Mouse (Mus musculus): ENCODE results near the gene Tmem135. TPM values are rescaled to one million over a fixed set of nuclear protein-coding genes. Genes with fewer than 3 reads are reported as not detected.
"Not testable (repeated sequence)": the region's sequence is repeated elsewhere in the genome, so short reads cannot be mapped to it uniquely, and the experiment has no call there.

Tmem135 gene
- polyA plus RNA-seq, 1 experiment from 2014 or later = 25.2 TPM

GRCm38 (mm10) chr7:89319351-89319750 lies 84.7 kb downstream of the Tmem135 start:
- no peaks in the 10 kb centered on the region for H3K36me3 ChIP-seq
- no peaks in the 10 kb centered on the region for H3K4me1 ChIP-seq
- ATAC-seq (ENCODE audit: insufficient number of reproducible peaks, low FRiP score, low TSS enrichment, low read depth) = no peak
- H3K9me3 ChIP-seq (replicated peaks) = no peaks in the 10 kb centered on the region
- no peaks in the 10 kb centered on the region for H3K27me3 ChIP-seq
- no peak overlapping the region for H3K9ac ChIP-seq
- no peak overlapping the region for H3K27ac ChIP-seq (replicated peaks)
- WGBS = 77% methylated on average over 1 of the region's 1 CpGs
- no peak overlapping the region for H3K4me3 ChIP-seq (replicated peaks)
- no peak overlapping the region for H3K4me2 ChIP-seq (replicated peaks)

GRCm38 (mm10) chr7:89317088-89317487 lies 86.9 kb downstream of the Tmem135 start:
- not testable (repeated sequence) for H3K9ac ChIP-seq; H3K36me3 ChIP-seq; H3K27me3 ChIP-seq; H3K4me2 ChIP-seq (replicated peaks); ATAC-seq (ENCODE audit: insufficient number of reproducible peaks, low FRiP score, low TSS enrichment, low read depth); H3K4me1 ChIP-seq; H3K4me3 ChIP-seq (replicated peaks); H3K27ac ChIP-seq (replicated peaks); H3K9me3 ChIP-seq (replicated peaks)
- 88% methylated on average over 1 of the region's 1 CpGs for WGBS

- Histone ChIP-seq H3K27ac (replicated peaks) (no peak overlapping the region), H3K9ac (no peak overlapping the region), H3K4me2 (replicated peaks) (no peak overlapping the region), H3K4me3 (replicated peaks) (no peak overlapping the region), H3K4me1 (no peaks in the 10 kb centered on the region), H3K36me3 (peaks cover 3% of the 10 kb centered on the region; the same call in 1 of the 2 replicates), H3K9me3 (replicated peaks) (no peaks in the 10 kb centered on the region), H3K27me3 (no peaks in the 10 kb centered on the region)
- WGBS = 87% methylated on average over 3 of the region's 3 CpGs
- no peak for ATAC-seq (ENCODE audit: insufficient number of reproducible peaks, low FRiP score, low TSS enrichment, low read depth)
Measured at GRCm38 (mm10) chr7:89316112-89316511, 87.9 kb downstream of the Tmem135 start.

- no peak for ATAC-seq (ENCODE audit: insufficient number of reproducible peaks, low FRiP score, low TSS enrichment, low read depth)
- H3K27me3 ChIP-seq = no peaks in the 10 kb centered on the region
- H3K4me3 ChIP-seq (replicated peaks) = no peak overlapping the region
- no peak overlapping the region for H3K4me2 ChIP-seq (replicated peaks)
- 97% methylated on average over 1 of the region's 1 CpGs for WGBS
- no peaks in the 10 kb centered on the region for H3K4me1 ChIP-seq
- peaks cover 3% of the 10 kb centered on the region; the same call in 1 of the 2 replicates for H3K36me3 ChIP-seq
- H3K27ac ChIP-seq (replicated peaks) = no peak overlapping the region
- no peaks in the 10 kb centered on the region for H3K9me3 ChIP-seq (replicated peaks)
- no peak overlapping the region for H3K9ac ChIP-seq
Measured at GRCm38 (mm10) chr7:89311555-89311954, 92.5 kb downstream of the Tmem135 start.

- H3K27ac ChIP-seq (replicated peaks) = no peak overlapping the region
- peaks cover 3% of the 10 kb centered on the region; the same call in 1 of the 2 replicates for H3K36me3 ChIP-seq
- H3K4me2 ChIP-seq (replicated peaks) = no peak overlapping the region
- ATAC-seq (ENCODE audit: insufficient number of reproducible peaks, low FRiP score, low TSS enrichment, low read depth) = no peak
- no peak overlapping the region for H3K9ac ChIP-seq
- whole genome bisulfite sequencing = 56% methylated on average over 3 of the region's 3 CpGs
- no peak overlapping the region for H3K4me3 ChIP-seq (replicated peaks)
- no peaks in the 10 kb centered on the region for H3K4me1 ChIP-seq
- no peaks in the 10 kb centered on the region for H3K9me3 ChIP-seq (replicated peaks)
- no peaks in the 10 kb centered on the region for H3K27me3 ChIP-seq
Measured at GRCm38 (mm10) chr7:89308926-89309325, 95.1 kb downstream of the Tmem135 start.

GRCm38 (mm10) chr7:89308238-89308637 lies 95.8 kb downstream of the Tmem135 start:
- no peaks in the 10 kb centered on the region for H3K4me1 ChIP-seq
- H3K27ac ChIP-seq (replicated peaks) = no peak overlapping the region
- no peaks in the 10 kb centered on the region for H3K9me3 ChIP-seq (replicated peaks)
- no peak overlapping the region for H3K9ac ChIP-seq
- no peak for ATAC-seq (ENCODE audit: insufficient number of reproducible peaks, low FRiP score, low TSS enrichment, low read depth)
- H3K36me3 ChIP-seq = peaks cover 3% of the 10 kb centered on the region; the same call in 1 of the 2 replicates
- no peak overlapping the region for H3K4me2 ChIP-seq (replicated peaks)
- H3K4me3 ChIP-seq (replicated peaks) = no peak overlapping the region
- no peaks in the 10 kb centered on the region for H3K27me3 ChIP-seq
- 72% methylated on average over 11 of the region's 11 CpGs for WGBS

GRCm38 (mm10) chr7:89306831-89307230 lies 97.2 kb downstream of the Tmem135 start:
- H3K27ac ChIP-seq (replicated peaks) = no peak overlapping the region
- ATAC-seq (ENCODE audit: insufficient number of reproducible peaks, low FRiP score, low TSS enrichment, low read depth) = no peak
- no peaks in the 10 kb centered on the region for H3K4me1 ChIP-seq
- H3K9ac ChIP-seq = no peak overlapping the region
- H3K27me3 ChIP-seq = no peaks in the 10 kb centered on the region
- 83% methylated on average over 6 of the region's 6 CpGs for WGBS
- H3K36me3 ChIP-seq = peaks cover 3% of the 10 kb centered on the region; the same call in 1 of the 2 replicates
- H3K9me3 ChIP-seq (replicated peaks) = no peaks in the 10 kb centered on the region
- H3K4me2 ChIP-seq (replicated peaks) = no peak overlapping the region
- no peak overlapping the region for H3K4me3 ChIP-seq (replicated peaks)

- no peak overlapping the region for H3K27ac ChIP-seq (replicated peaks)
- no peaks in the 10 kb centered on the region for H3K9me3 ChIP-seq (replicated peaks)
- 92% methylated on average over 3 of the region's 3 CpGs for WGBS
- no peak overlapping the region for H3K4me2 ChIP-seq (replicated peaks)
- no peaks in the 10 kb centered on the region for H3K4me1 ChIP-seq
- H3K4me3 ChIP-seq (replicated peaks) = no peak overlapping the region
- H3K36me3 ChIP-seq = no peaks in the 10 kb centered on the region
- no peak for ATAC-seq (ENCODE audit: insufficient number of reproducible peaks, low FRiP score, low TSS enrichment, low read depth)
- no peak overlapping the region for H3K9ac ChIP-seq
- H3K27me3 ChIP-seq = no peaks in the 10 kb centered on the region
Measured at GRCm38 (mm10) chr7:89304958-89305357, 99.1 kb downstream of the Tmem135 start.

- no peaks in the 10 kb centered on the region for H3K36me3 ChIP-seq
- 92% methylated on average over 1 of the region's 1 CpGs for WGBS
- H3K27me3 ChIP-seq = no peaks in the 10 kb centered on the region
- no peaks in the 10 kb centered on the region for H3K4me1 ChIP-seq
- no peak overlapping the region for H3K4me3 ChIP-seq (replicated peaks)
- H3K9ac ChIP-seq = no peak overlapping the region
- H3K9me3 ChIP-seq (replicated peaks) = no peaks in the 10 kb centered on the region
- H3K4me2 ChIP-seq (replicated peaks) = no peak overlapping the region
- ATAC-seq (ENCODE audit: insufficient number of reproducible peaks, low FRiP score, low TSS enrichment, low read depth) = no peak
- no peak overlapping the region for H3K27ac ChIP-seq (replicated peaks)
Measured at GRCm38 (mm10) chr7:89303765-89304164, 100.3 kb downstream of the Tmem135 start.

- H3K4me2 ChIP-seq (replicated peaks) = no peak overlapping the region
- H3K27ac ChIP-seq (replicated peaks) = no peak overlapping the region
- WGBS = 77% methylated on average over 1 of the region's 1 CpGs
- no peak overlapping the region for H3K9ac ChIP-seq
- no peaks in the 10 kb centered on the region for H3K4me1 ChIP-seq
- ATAC-seq (ENCODE audit: insufficient number of reproducible peaks, low FRiP score, low TSS enrichment, low read depth) = no peak
- H3K27me3 ChIP-seq = no peaks in the 10 kb centered on the region
- no peak overlapping the region for H3K4me3 ChIP-seq (replicated peaks)
- H3K36me3 ChIP-seq = no peaks in the 10 kb centered on the region
- H3K9me3 ChIP-seq (replicated peaks) = no peaks in the 10 kb centered on the region
Measured at GRCm38 (mm10) chr7:89298911-89299458, 105.0 kb downstream of the Tmem135 start.

- H3K4me2 ChIP-seq (replicated peaks) = no peak overlapping the region
- H3K36me3 ChIP-seq = no peaks in the 10 kb centered on the region
- no peaks in the 10 kb centered on the region for H3K27me3 ChIP-seq
- H3K9ac ChIP-seq = no peak overlapping the region
- no peak overlapping the region for H3K4me3 ChIP-seq (replicated peaks)
- H3K4me1 ChIP-seq = no peaks in the 10 kb centered on the region
- no peak overlapping the region for H3K27ac ChIP-seq (replicated peaks)
- no peak for ATAC-seq (ENCODE audit: insufficient number of reproducible peaks, low FRiP score, low TSS enrichment, low read depth)
- no peaks in the 10 kb centered on the region for H3K9me3 ChIP-seq (replicated peaks)
- 74% methylated on average over 1 of the region's 1 CpGs for WGBS
Measured at GRCm38 (mm10) chr7:89296941-89297340, 107.1 kb downstream of the Tmem135 start.

GRCm38 (mm10) chr7:89282664-89283063 lies 121.4 kb downstream of the Tmem135 start:
- ATAC-seq (ENCODE audit: insufficient number of reproducible peaks, low FRiP score, low TSS enrichment, low read depth) = no peak
- Histone ChIP-seq H3K36me3 (peaks cover 2% of the 10 kb centered on the region; the same call in 1 of the 2 replicates), H3K27me3 (no peaks in the 10 kb centered on the region), H3K9ac (no peak overlapping the region), H3K27ac (replicated peaks) (no peak overlapping the region), H3K9me3 (replicated peaks) (no peaks in the 10 kb centered on the region), H3K4me1 (no peaks in the 10 kb centered on the region), H3K4me3 (replicated peaks) (no peak overlapping the region), H3K4me2 (replicated peaks) (no peak overlapping the region)
- 90% methylated on average over 7 of the region's 7 CpGs for WGBS
